Mouse (Mus musculus) myocyte (in vitro differentiated cells): ENCODE data around the gene Clec16a.

ENCODE experiments used
- MAX ChIP-seq: IDR thresholded peaks from one replicate; pipeline ENCODE4 v1.6.1; 2011; ENCODE audit warnings: low read depth, mild to moderate bottlenecking, control low read depth
- POLR2A ChIP-seq: IDR thresholded peaks from one replicate; pipeline ENCODE4 v1.6.1; 2011; ENCODE audit warnings: low read depth, mild to moderate bottlenecking, control low read depth, moderate library complexity; ENCODE audit not compliant: insufficient read length
- POLR2AphosphoS2 ChIP-seq: IDR thresholded peaks from one replicate; pipeline ENCODE4 v1.6.1; 2011; ENCODE audit warnings: low read depth, control low read depth; ENCODE audit not compliant: insufficient read length
- TCF12 ChIP-seq: IDR thresholded peaks from one replicate; pipeline ENCODE4 v1.6.1; 2011; ENCODE audit warnings: mild to moderate bottlenecking, control low read depth; ENCODE audit not compliant: poor library complexity, insufficient read depth, severe bottlenecking
- USF1 ChIP-seq: IDR thresholded peaks from one replicate; pipeline ENCODE4 v1.6.1; 2011; ENCODE audit warnings: low read depth, mild to moderate bottlenecking, control low read depth, moderate library complexity

DNA sequence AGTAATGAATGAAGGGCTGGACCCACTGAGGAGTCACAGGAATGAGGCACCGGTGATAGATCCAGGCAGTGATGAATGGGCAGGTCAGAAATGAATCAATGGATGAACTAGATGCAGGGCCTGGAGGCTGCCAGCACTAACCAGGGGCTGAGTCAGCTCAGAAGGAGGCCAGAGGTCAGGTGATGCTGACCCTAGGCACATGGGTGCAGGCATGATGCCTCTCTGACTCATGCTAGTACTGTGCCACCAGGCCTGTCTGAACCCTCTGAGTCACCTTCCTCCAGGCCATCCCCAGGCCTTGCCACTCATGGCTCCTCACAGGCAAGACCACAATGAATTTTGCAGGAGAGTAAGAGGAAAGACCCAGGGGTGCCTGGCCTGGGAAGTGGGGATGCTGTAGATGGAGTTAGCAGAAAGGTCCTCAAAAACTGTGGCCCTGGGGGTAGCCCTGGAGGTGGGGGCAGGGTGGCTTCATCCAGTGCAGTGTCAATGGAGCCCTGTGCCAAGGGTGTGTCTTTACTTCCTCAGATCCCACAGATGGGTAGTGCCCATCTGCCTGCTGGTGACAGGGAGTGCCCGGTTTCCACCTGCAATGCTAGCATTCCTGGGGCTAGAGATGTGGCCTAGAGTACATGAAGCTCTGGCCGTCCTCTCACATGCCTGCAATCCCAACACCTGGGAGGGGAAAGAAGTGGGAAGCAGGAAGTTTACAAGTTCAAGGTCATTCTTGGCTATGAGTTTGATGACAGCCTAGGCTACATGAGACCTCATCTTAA, 209.6 kb downstream of the Clec16a start:
- TF ChIP-seq POLR2A: no peak
- TF ChIP-seq POLR2AphosphoS2: no peak
- TF ChIP-seq USF1: peak; percentile 76
- TF ChIP-seq TCF12: no peak
- TF ChIP-seq MAX: no peak
